In the genomic region with DNA sequence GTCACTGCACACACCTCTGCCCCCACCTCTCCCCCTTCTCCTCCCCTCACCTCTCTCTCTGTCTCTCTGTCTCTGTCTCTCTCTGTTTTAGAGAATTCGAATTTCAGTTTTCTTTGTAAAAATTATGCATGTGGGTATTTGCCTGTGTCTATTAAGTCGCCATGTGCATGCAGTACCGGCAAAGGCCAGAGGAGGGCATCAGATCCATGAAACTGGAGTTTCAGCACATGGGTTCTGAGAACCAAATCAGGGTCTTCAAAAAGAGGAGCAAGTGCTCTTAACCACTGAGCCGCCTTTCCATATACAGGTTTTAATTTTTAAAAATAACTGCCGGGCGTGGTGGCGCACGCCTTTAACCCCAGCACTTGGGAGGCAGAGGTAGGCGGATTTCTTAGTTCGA, we compare ENCODE assay signal across 10 mouse cellular contexts. TPM values are rescaled to one million over a fixed set of nuclear protein-coding genes. Genes with fewer than 3 reads are reported as not detected.
DNase-seq lines count a peak whose midpoint lies in the region; ATAC-seq and TF ChIP-seq lines count a peak whose summit lies in the region.
"Had no signal": no experiment of that assay in that cellular context is flagged by ENCODE, and none has a peak within 500 bp of the region (broad histone marks: within the 10 kb centered on the region; RNA-seq: fewer than 3 reads in every experiment).

No protein-coding gene starts in this region.

- H3K4me3 ChIP-seq in forebrain, postnatal 0 days (ENCODE audit: low read depth, low read length): no peak overlapping the region
- H3K4me3 ChIP-seq in forebrain, embryonic 12.5 days (replicated peaks): no peak overlapping the region
- no peak overlapping the region for H3K4me3 ChIP-seq in limb, embryonic 11.5 days (ENCODE audit: low read depth, low read length)
- H3K4me3 ChIP-seq: embryonic facial prominence, embryonic 12.5 days; myocyte had no signal

- no peak overlapping the region for H3K4me2 ChIP-seq in forebrain, postnatal 0 days (ENCODE audit: low read depth)
- H3K4me2 ChIP-seq in forebrain, embryonic 12.5 days: no peak overlapping the region
- H3K4me2 ChIP-seq in limb, embryonic 11.5 days (ENCODE audit: low read depth, severe bottlenecking): no peak overlapping the region
- H3K4me2 ChIP-seq: embryonic facial prominence, embryonic 12.5 days had no signal

- no peaks in the 10 kb centered on the region for H3K36me3 ChIP-seq in forebrain, postnatal 0 days (ENCODE audit: insufficient read depth)
- H3K36me3 ChIP-seq in forebrain, embryonic 12.5 days (replicated peaks): no peaks in the 10 kb centered on the region
- H3K36me3 ChIP-seq in limb, embryonic 11.5 days (ENCODE audit: control insufficient read depth, insufficient read depth, low read length): no peaks in the 10 kb centered on the region
- H3K36me3 ChIP-seq: embryonic facial prominence, embryonic 12.5 days had no signal

- H3K4me1 ChIP-seq in forebrain, postnatal 0 days (ENCODE audit: insufficient read depth): no peaks in the 10 kb centered on the region
- H3K4me1 ChIP-seq in forebrain, embryonic 12.5 days: peaks cover 9% of the 10 kb centered on the region
- no peaks in the 10 kb centered on the region for H3K4me1 ChIP-seq in limb, embryonic 11.5 days (ENCODE audit: control insufficient read depth, insufficient read depth, low read length)
- H3K4me1 ChIP-seq: embryonic facial prominence, embryonic 12.5 days had no signal

- peak; percentile 27 for DNase-seq in forebrain, postnatal 0 days
- DNase-seq in ovary, postnatal 14 days (ENCODE audit: low spot score): peak; percentile 22
- no peak for DNase-seq in ovary, adult 18-20 months (ENCODE audit: low spot score)
- peak; percentile 8 for DNase-seq in c-Kit-negative CD71-positive TER-119-positive erythroid progenitor cells, embryonic 14.5 days (ENCODE audit: low read depth, low spot score)
- peak; percentile 74 for DNase-seq in limb, embryonic 11.5 days (ENCODE audit: low spot score)
- peak; percentile 19 to 31 for DNase-seq in spleen, postnatal 36 days (ENCODE audit: low spot score in 2 of 2)
- DNase-seq in urinary bladder, postnatal 10 days (ENCODE audit: low spot score): no peak

- TF ChIP-seq CTCF in forebrain, postnatal 0 days (IDR thresholded peaks at IDR 0.05; ENCODE audit: low read depth): peak; percentile 50; the same call in 1 of the 2 replicates

- no peak overlapping the region for H3K27ac ChIP-seq in forebrain, postnatal 0 days (ENCODE audit: low read depth, low read length)
- no peak overlapping the region for H3K27ac ChIP-seq in forebrain, embryonic 12.5 days
- no peak overlapping the region for H3K27ac ChIP-seq in limb, embryonic 11.5 days (replicated peaks; ENCODE audit: low read depth, low read length)
- H3K27ac ChIP-seq: embryonic facial prominence, embryonic 12.5 days had no signal

- WGBS in forebrain, postnatal 0 days: 82% methylated on average over 10 of the region's 10 CpGs
- WGBS in forebrain, embryonic 12.5 days: 71% methylated on average over 10 of the region's 10 CpGs
- WGBS in limb, embryonic 11.5 days: 73% methylated on average over 10 of the region's 10 CpGs

- no peaks in the 10 kb centered on the region for H3K9me3 ChIP-seq in forebrain, postnatal 0 days (ENCODE audit: low read length)
- H3K9me3 ChIP-seq in forebrain, embryonic 12.5 days: no peaks in the 10 kb centered on the region
- H3K9me3 ChIP-seq in limb, embryonic 11.5 days (ENCODE audit: control insufficient read depth, low read length): no peaks in the 10 kb centered on the region
- H3K9me3 ChIP-seq: embryonic facial prominence, embryonic 12.5 days had no signal

- no peak for ATAC-seq in forebrain, postnatal 0 days
- ATAC-seq in forebrain, embryonic 12.5 days (ENCODE audit: low FRiP score): no peak
- ATAC-seq in limb, embryonic 11.5 days (ENCODE audit: insufficient number of reproducible peaks, low FRiP score, low TSS enrichment, low read depth): no peak

- H3K27me3 ChIP-seq in forebrain, postnatal 0 days (ENCODE audit: insufficient read depth, low read length): no peaks in the 10 kb centered on the region
- no peaks in the 10 kb centered on the region for H3K27me3 ChIP-seq in forebrain, embryonic 12.5 days
- H3K27me3 ChIP-seq in limb, embryonic 11.5 days (ENCODE audit: control insufficient read depth, insufficient read depth, low read length): no peaks in the 10 kb centered on the region
- H3K27me3 ChIP-seq: embryonic facial prominence, embryonic 12.5 days had no signal

- H3K9ac ChIP-seq in forebrain, postnatal 0 days: no peak overlapping the region
- H3K9ac ChIP-seq in forebrain, embryonic 12.5 days: no peak overlapping the region
- no peak overlapping the region for H3K9ac ChIP-seq in limb, embryonic 11.5 days (ENCODE audit: low read length)
- H3K9ac ChIP-seq: embryonic facial prominence, embryonic 12.5 days had no signal

RNA-seq across cellular contexts. Expression of gene Plb1, which starts 17.0 kb away (rescaled TPM):
- 0.38 and 0.85 TPM in 2 replicates for total RNA-seq in forebrain, postnatal 0 days (2014; rRNA removed)
- 0.44 and 0.50 TPM in 2 replicates for polyA plus RNA-seq in forebrain, postnatal 0 days (2015; fragmentation: Nextera tagmentation; extraction: Ambion mirVana)
- 0.20 and 0.23 TPM in 2 replicates for polyA plus RNA-seq in forebrain, embryonic 12.5 days (2016; fragmentation: Nextera tagmentation; extraction: Ambion mirVana)
- polyA plus RNA-seq in limb, embryonic 11.5 days (2014; fragmentation: Nextera tagmentation; extraction: Ambion mirVana): 0.23 TPM in 1 of 2 replicates, not detected in the other

Comparison
In these comparisons a context has a peak if more than half of its experiments do, and no peak if none do; other contexts are left out.
1. DNase-seq: peak in forebrain, postnatal 0 days (single experiment), ovary, postnatal 14 days (single experiment), c-Kit-negative CD71-positive TER-119-positive erythroid progenitor cells, embryonic 14.5 days (single experiment), limb, embryonic 11.5 days (single experiment) and spleen, postnatal 36 days (2 of 2); none in ovary, adult 18-20 months (single experiment) and urinary bladder, postnatal 10 days (single experiment).